Mouse (Mus musculus) midbrain, embryonic 10.5 days (tissue): ENCODE data around the gene Gm14419. TPM values are rescaled to one million over a fixed set of nuclear protein-coding genes. Genes with fewer than 3 reads are reported as not detected.
"Not testable (repeated sequence)": the region's sequence is repeated elsewhere in the genome, so short reads cannot be mapped to it uniquely, and the experiment has no call there.

Experiments used
- DNase-seq: peaks from one replicate; pipeline ENCODE4 v3.0.0-alpha.2; 2017; ENCODE audit warnings: low spot score
- H3K27ac ChIP-seq: fragments of 300-500 bp; sonication (generic); replicated peaks from 2 replicates; pipeline ENCODE4 v1.5.1; 2016; ENCODE audit warnings: mild to moderate bottlenecking
- H3K27me3 ChIP-seq: fragments of 300-500 bp; sonication (generic); 2 replicates; pipeline ENCODE4 v1.6.1; 2016; ENCODE audit warnings: low read depth, mild to moderate bottlenecking; ENCODE audit not compliant: poor library complexity, severe bottlenecking
- H3K36me3 ChIP-seq: fragments of 300-500 bp; sonication (generic); 2 replicates; pipeline ENCODE4 v1.6.1; 2016; ENCODE audit warnings: mild to moderate bottlenecking, moderate library complexity
- H3K4me1 ChIP-seq: fragments of 300-500 bp; sonication (generic); 2 replicates; pipeline ENCODE4 v1.6.1; 2016
- H3K4me3 ChIP-seq: fragments of 300-500 bp; sonication (generic); 2 replicates; pipeline ENCODE4 v1.5.1; 2016; ENCODE audit warnings: mild to moderate bottlenecking, moderate library complexity
- H3K9me3 ChIP-seq: fragments of 300-500 bp; sonication (generic); replicated peaks from 2 replicates; pipeline ENCODE4 v1.6.1; 2016; ENCODE audit warnings: mild to moderate bottlenecking
- WGBS: fragments of 180-500 bp; shearing (Covaris S2); methylation state at CpG from one replicate; pipeline ENCODE4 v1.1.7; 2016; 5-methylcytosine and 5-hydroxymethylcytosine counted together
- polyA plus RNA-seq: library from polyadenylated mRNA; unstranded; fragments of >200 nt; fragmentation: Nextera tagmentation; extraction: Ambion mirVana; gene quantifications from 2 replicates; pipeline ENCODE4 v1.2.1, GENCODE M21; 2016

The Gm14419 gene
- polyA plus RNA-seq = 9.7 and 10.0 TPM in 2 replicates

GRCm38 (mm10) chr2:177000656-177001055 lies at the start of gene Gm14419:
Gm14419 (plus strand) TSS chr2:177000956.
- not testable (repeated sequence) for H3K27ac ChIP-seq, H3K4me3 ChIP-seq, H3K27me3 ChIP-seq, H3K36me3 ChIP-seq, H3K9me3 ChIP-seq, DNase-seq, H3K4me1 ChIP-seq
- WGBS = no CpG with 5 or more reads among the region's 6 CpGs

Other genes with a start within 250 kb of the Gm14419 start
- gene Gm14295, start 202.3 kb upstream of the Gm14419 start, polyA plus RNA-seq = 11.2 and 12.0 TPM in 2 replicates
- not detected in 2 replicates for gene Gm14408, start 169.8 kb upstream of the Gm14419 start, polyA plus RNA-seq
- gene Gm14296, start 73.1 kb upstream of the Gm14419 start, polyA plus RNA-seq = 10.7 and 12.1 TPM in 2 replicates
- 0.16 TPM in 1 of 2 replicates, not detected in the other for gene Gm14401, start 73.4 kb downstream of the Gm14419 start, polyA plus RNA-seq
- 30.3 and 30.9 TPM in 2 replicates for gene Gm14410, start 205.5 kb downstream of the Gm14419 start, polyA plus RNA-seq